ENCODE assay signal across 17 mouse cellular contexts in genomic region chr12:48641974-48642373, GRCm38 (mm10).
"Had no signal": no experiment of that assay in that cellular context is flagged by ENCODE, and none has a peak within 500 bp of the region (broad histone marks: within the 10 kb centered on the region; RNA-seq: fewer than 3 reads in every experiment).

No protein-coding gene starts in this region.

- H3K27me3 ChIP-seq: liver, embryonic 13.5 days; lung, embryonic 15.5 days; megakaryocyte, embryonic 14.5 days had no signal

- H3K4me1 ChIP-seq: liver, embryonic 13.5 days; lung, embryonic 15.5 days; megakaryocyte, embryonic 14.5 days had no signal

- H3K4me3 ChIP-seq: layer of hippocampus, adult 2 months; liver, embryonic 13.5 days; lung, embryonic 15.5 days; megakaryocyte, embryonic 14.5 days; myocyte had no signal

- DNase-seq: kidney, adult 2 months; kidney, postnatal 25 days; layer of hippocampus, adult 9-11 months; liver, embryonic 13.5 days; lung, postnatal 10 days; lung, postnatal 36 days; right cerebral cortex, adult 18-20 months; right cerebral cortex, postnatal 14 days; right cerebral cortex, postnatal 4 days; thymus, postnatal 25 days had no signal

- H3K9me3 ChIP-seq: liver, embryonic 13.5 days; lung, embryonic 15.5 days; megakaryocyte, embryonic 14.5 days had no signal

- H3K36me3 ChIP-seq: liver, embryonic 13.5 days; lung, embryonic 15.5 days had no signal

- H3K4me2 ChIP-seq: liver, embryonic 13.5 days; lung, embryonic 15.5 days had no signal

- H3K9ac ChIP-seq: liver, embryonic 13.5 days; lung, embryonic 15.5 days had no signal

- ATAC-seq: intestine, postnatal 0 days had no signal

- H3K27ac ChIP-seq: kidney, postnatal 0 days; layer of hippocampus, adult 2 months; liver, embryonic 13.5 days; lung, embryonic 15.5 days; stomach, postnatal 0 days had no signal
